Mouse (Mus musculus): ENCODE results near the gene Pex6.

GRCm38 (mm10) chr17:46690665-46691064 is 20.6 kb upstream of the Pex6 start:
- TF ChIP-seq POLR2A (IDR thresholded peaks at IDR 0.05; ENCODE audit: low read depth, low read length) (no peak), CTCF (conservative IDR thresholded peaks at IDR 0.05; ENCODE audit: insufficient read depth, insufficient read length, low read depth, low read length) (no peak)
